Mouse (Mus musculus) stomach, embryonic 16.5 days (tissue): ENCODE data around the gene Lipt1. TPM values are rescaled to one million over a fixed set of nuclear protein-coding genes. Genes with fewer than 3 reads are reported as not detected.

Experiments
- ATAC-seq: fragments of 200-750 bp; cut with Nextera tagmentation; 2 replicates; pipeline ENCODE4 v1.8.0; 2017; ENCODE audit warnings: moderate number of reproducible peaks, moderate TSS enrichment; ENCODE audit not compliant: insufficient read depth, low FRiP score
- H3K27ac ChIP-seq: fragments of 300-500 bp; sonication (generic); 2 replicates; pipeline ENCODE4 v1.5.1; 2014; ENCODE audit warnings: low read length
- H3K27me3 ChIP-seq: fragments of 300-500 bp; sonication (generic); 2 replicates; pipeline ENCODE4 v1.6.1; 2014; ENCODE audit warnings: low read length, control low read depth, mixed read lengths; ENCODE audit not compliant: control insufficient read depth, insufficient read depth
- H3K36me3 ChIP-seq: fragments of 300-500 bp; sonication (generic); 2 replicates; pipeline ENCODE4 v1.6.1; 2014; ENCODE audit warnings: low read length; ENCODE audit not compliant: control insufficient read depth, insufficient read depth
- H3K4me1 ChIP-seq: fragments of 300-500 bp; sonication (generic); 2 replicates; pipeline ENCODE4 v1.6.1; 2014; ENCODE audit warnings: low read length, control low read depth, mixed read lengths; ENCODE audit not compliant: control insufficient read depth, insufficient read depth
- H3K4me2 ChIP-seq: fragments of 300-500 bp; sonication (generic); 2 replicates; pipeline ENCODE4 v1.6.1; 2014; ENCODE audit warnings: low read depth, low read length, mixed read lengths
- H3K4me3 ChIP-seq: fragments of 300-500 bp; sonication (generic); replicated peaks from 2 replicates; pipeline ENCODE4 v1.5.1; 2014; ENCODE audit warnings: mild to moderate bottlenecking, low read length
- H3K9ac ChIP-seq: fragments of 300-500 bp; sonication (generic); 2 replicates; pipeline ENCODE4 v1.6.1; 2014; ENCODE audit warnings: low read length
- H3K9me3 ChIP-seq: fragments of 300-500 bp; sonication (generic); replicated peaks from 2 replicates; pipeline ENCODE4 v1.6.1; 2016; ENCODE audit warnings: low read length, control low read depth; ENCODE audit not compliant: control insufficient read depth
- WGBS: fragments of 180-500 bp; shearing (Covaris S2); extraction: QIAGEN DNeasy Blood & Tissue Kit; methylation state at CpG from one replicate; pipeline ENCODE4 v1.1.7; 2014; 5-methylcytosine and 5-hydroxymethylcytosine counted together
- polyA plus RNA-seq: library from polyadenylated mRNA; unstranded; fragments of >200 nt; fragmentation: Nextera tagmentation; extraction: Ambion mirVana; gene quantifications from 2 replicates; pipeline ENCODE4 v1.2.1, GENCODE M21; 2015

The Lipt1 gene
- polyA plus RNA-seq, 1 experiment from 2014 or later, result 9.1 TPM

DNA sequence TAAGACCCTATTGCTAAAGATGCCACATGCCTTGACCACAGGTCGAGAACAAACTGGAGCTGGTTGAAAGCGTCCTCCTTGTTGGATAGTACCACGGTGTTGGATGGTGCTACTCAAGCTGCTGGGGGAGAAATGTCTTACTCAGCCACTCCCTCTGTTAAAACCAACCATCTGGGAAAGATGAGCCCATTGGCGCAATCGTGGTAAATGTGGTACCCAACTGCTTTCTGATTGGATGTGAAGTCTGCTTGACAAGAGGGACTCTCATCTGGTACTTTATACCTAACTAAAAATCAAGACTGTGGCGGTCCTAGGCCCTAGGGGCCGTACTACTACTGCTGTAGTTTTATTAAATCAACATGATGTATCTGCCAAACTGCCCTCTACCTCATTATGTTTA is 17.7 kb downstream of the Lipt1 start:
- Histone ChIP-seq H3K4me3 (peak overlapping the region; percentile 75), H3K9me3 (no peaks in the 10 kb centered on the region), H3K4me2 (peak overlapping the region; percentile 83), H3K9ac (peak overlapping the region; percentile 79), H3K27ac (peak overlapping the region; percentile 91; the same call in 1 of the 2 replicates), H3K4me1 (peaks cover 12% of the 10 kb centered on the region), H3K27me3 (no peaks in the 10 kb centered on the region), H3K36me3 (peaks cover 4% of the 10 kb centered on the region)
- 76% methylated on average over 7 of the region's 7 CpGs for WGBS
- no peak for ATAC-seq

GRCm38 (mm10) chr1:37890025-37890652 is 18.6 kb downstream of the Lipt1 start, which contains the start of the genes Mitd1 and Mrpl30:
Gene Mitd1, minus strand, starts transcription at chr1:37890411.
Gene Mrpl30, plus strand, starts transcription at chr1:37890477.
- Histone ChIP-seq H3K9me3 (no peaks in the 10 kb centered on the region), H3K4me2 (peak within 1 kb of the TSS; percentile 83), H3K27ac (peak within 1 kb of the TSS; percentile 91), H3K4me3 (peak within 1 kb of the TSS; percentile 75), H3K9ac (peak within 1 kb of the TSS; percentile 79), H3K27me3 (no peaks in the 10 kb centered on the region), H3K36me3 (peaks cover 4% of the 10 kb centered on the region; the same call in 1 of the 2 replicates), H3K4me1 (peaks cover 12% of the 10 kb centered on the region)
- WGBS, result under 1% methylated on average over 41 of the region's 41 CpGs
- ATAC-seq, result peak; percentile 93

DNA sequence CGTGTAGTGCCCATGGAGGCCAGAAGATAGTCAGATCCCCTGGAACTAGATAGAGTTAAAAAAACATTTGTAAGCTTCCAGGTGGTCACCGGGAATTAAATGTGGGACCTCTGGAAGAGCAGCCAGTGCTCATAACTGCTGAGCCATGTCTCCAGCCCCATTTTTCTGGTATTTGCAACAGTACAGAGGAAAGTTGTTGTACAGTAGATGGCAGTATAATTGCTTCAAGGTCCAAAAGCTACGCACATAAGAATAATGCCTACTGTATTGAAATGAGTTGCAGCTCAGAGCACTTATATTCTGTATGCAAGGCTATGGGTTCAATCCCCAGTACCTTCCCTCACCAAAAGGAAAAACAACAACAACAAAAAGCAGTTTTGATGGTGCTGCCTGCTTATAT is 19.9 kb downstream of the Lipt1 start:
- H3K4me3 ChIP-seq, result peak overlapping the region; percentile 75
- ATAC-seq, result no peak

GRCm38 (mm10) chr1:37894606-37895005 is 23.1 kb downstream of the Lipt1 start:
- ATAC-seq, result no peak
- H3K36me3 ChIP-seq, result peaks cover 24% of the 10 kb centered on the region
- no peak overlapping the region for H3K27ac ChIP-seq
- no peak overlapping the region for H3K4me2 ChIP-seq
- no peak overlapping the region for H3K9ac ChIP-seq
- no peaks in the 10 kb centered on the region for H3K27me3 ChIP-seq
- peaks cover 7% of the 10 kb centered on the region for H3K4me1 ChIP-seq
- H3K4me3 ChIP-seq, result no peak overlapping the region
- no peaks in the 10 kb centered on the region for H3K9me3 ChIP-seq

More for the DNA sequence above, 19.9 kb downstream of the Lipt1 start:
- Histone ChIP-seq H3K9ac (no peak overlapping the region), H3K27ac (no peak overlapping the region), H3K9me3 (no peaks in the 10 kb centered on the region), H3K4me1 (peaks cover 12% of the 10 kb centered on the region), H3K4me2 (peak overlapping the region; percentile 62), H3K36me3 (peaks cover 8% of the 10 kb centered on the region), H3K27me3 (no peaks in the 10 kb centered on the region)
- 51% methylated on average over 3 of the region's 3 CpGs for WGBS

DNA sequence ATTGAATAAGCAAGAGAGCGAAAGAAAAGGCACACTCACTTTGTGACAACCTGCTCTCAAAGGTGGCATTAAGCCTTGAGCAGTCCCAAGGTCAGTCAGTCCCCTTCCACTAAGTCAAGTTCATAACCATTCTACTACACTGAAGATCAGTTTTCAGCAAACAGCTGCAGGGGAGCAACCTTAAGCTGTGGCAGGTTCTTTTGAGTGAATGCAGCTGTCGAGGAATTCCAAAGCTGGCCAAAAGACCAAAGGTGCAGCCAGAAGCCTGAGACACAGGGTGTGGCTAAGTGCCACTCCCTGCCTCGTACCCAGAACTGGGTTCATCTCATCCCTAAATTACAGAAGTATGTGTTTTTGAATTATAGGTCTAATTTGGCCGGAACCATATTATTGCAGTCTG is 28.3 kb downstream of the Lipt1 start:
- 64% methylated on average over 4 of the region's 4 CpGs for WGBS
- Histone ChIP-seq H3K4me1 (no peaks in the 10 kb centered on the region), H3K9me3 (no peaks in the 10 kb centered on the region), H3K4me2 (no peak overlapping the region), H3K27me3 (no peaks in the 10 kb centered on the region), H3K9ac (no peak overlapping the region), H3K4me3 (no peak overlapping the region), H3K36me3 (peaks cover 20% of the 10 kb centered on the region), H3K27ac (no peak overlapping the region)
- no peak; the same call in 1 of the 2 replicates for ATAC-seq

DNA sequence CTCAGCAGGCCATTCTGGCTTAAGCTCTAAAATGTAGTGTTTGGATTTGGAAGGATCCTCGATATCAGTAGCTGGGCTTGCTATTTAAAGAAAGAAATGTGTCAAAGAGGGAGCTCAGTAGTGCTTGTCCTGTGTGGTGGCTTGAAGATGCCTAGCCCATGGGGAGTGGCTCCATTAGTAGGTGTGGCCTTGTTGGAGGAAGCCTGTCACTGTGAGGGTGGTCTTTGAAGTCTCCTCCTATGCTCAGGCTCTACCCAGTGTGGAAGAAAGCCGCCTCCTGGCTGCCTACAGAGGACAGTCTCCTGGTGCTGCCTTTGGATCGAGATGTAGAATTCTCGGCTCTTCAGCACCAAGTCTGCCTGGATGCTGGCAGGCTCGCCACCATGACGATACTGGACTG is 28.8 kb downstream of the Lipt1 start:
- H3K9me3 ChIP-seq, result no peaks in the 10 kb centered on the region
- 47% methylated on average over 6 of the region's 6 CpGs for WGBS
- H3K27ac ChIP-seq, result no peak overlapping the region
- no peaks in the 10 kb centered on the region for H3K4me1 ChIP-seq
- no peak overlapping the region for H3K4me3 ChIP-seq
- ATAC-seq, result peak; percentile 56; the same call in 1 of the 2 replicates
- H3K4me2 ChIP-seq, result no peak overlapping the region
- no peaks in the 10 kb centered on the region for H3K27me3 ChIP-seq
- peaks cover 20% of the 10 kb centered on the region for H3K36me3 ChIP-seq
- no peak overlapping the region for H3K9ac ChIP-seq

- 35% methylated on average over 6 of the region's 6 CpGs for WGBS
Measured at GRCm38 (mm10) chr1:37903178-37903577, 31.6 kb downstream of the Lipt1 start.

DNA sequence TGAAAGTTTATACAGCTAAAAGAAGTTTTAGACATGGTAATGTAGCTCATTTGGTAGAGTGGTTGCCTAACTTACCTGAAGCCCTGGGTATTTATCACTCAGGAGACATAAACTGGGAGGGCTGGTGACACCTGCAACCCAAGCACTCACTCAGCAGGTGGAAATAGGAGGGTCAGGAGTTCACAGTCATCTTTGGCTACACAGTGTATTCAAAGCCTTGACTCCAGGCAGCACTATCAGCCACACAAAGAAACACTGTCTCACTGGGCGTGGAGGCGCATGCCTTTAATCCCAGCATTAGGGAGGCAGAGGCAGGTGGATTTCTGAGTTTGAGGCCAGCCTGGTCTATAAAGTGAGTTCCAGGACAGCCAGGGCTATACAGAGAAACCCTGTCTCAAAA is 41.2 kb downstream of the Lipt1 start:
- H3K4me2 ChIP-seq, result no peak overlapping the region

More at GRCm38 (mm10) chr1:37903178-37903577, 31.6 kb downstream of the Lipt1 start:
- Histone ChIP-seq H3K4me3 (no peak overlapping the region), H3K4me2 (no peak overlapping the region), H3K27ac (no peak overlapping the region), H3K4me1 (no peaks in the 10 kb centered on the region), H3K27me3 (no peaks in the 10 kb centered on the region), H3K9me3 (no peaks in the 10 kb centered on the region), H3K36me3 (peaks cover 8% of the 10 kb centered on the region; the same call in 1 of the 2 replicates), H3K9ac (no peak overlapping the region)
- no peak for ATAC-seq

DNA sequence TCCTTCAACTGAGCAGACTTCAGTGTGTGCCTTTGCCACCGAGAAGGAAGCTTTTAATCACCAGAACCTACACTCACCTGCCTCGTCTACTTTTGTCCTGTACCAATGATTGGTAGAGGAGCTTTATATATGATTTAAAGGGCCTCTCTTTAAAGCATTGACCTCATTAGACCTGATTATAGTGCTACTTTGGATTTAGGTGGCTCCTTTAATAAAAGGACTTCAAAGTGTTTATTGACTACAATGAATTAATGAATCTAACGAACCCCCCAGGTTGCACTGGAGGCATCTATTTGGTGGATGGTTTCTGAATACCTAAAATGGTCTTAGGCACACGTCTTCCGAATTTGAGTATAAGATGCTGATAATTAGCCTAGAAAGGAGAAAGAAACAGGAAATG is 44.9 kb downstream of the Lipt1 start, which contains the start of gene Lyg2:
Lyg2 (minus strand) TSS at position 101 of the 400 bp plus-strand sequence.
- H3K27me3 ChIP-seq, result no peaks in the 10 kb centered on the region; the same call in 1 of the 2 replicates
- H3K4me3 ChIP-seq, result no peak within 1 kb of the TSS
- H3K4me1 ChIP-seq, result no peaks in the 10 kb centered on the region
- no peak within 1 kb of the TSS for H3K27ac ChIP-seq
- H3K4me2 ChIP-seq, result no peak within 1 kb of the TSS
- no peak within 1 kb of the TSS for H3K9ac ChIP-seq
- no peaks in the 10 kb centered on the region for H3K9me3 ChIP-seq
- 71% methylated on average over 5 of the region's 5 CpGs for WGBS
- ATAC-seq, result no peak
- H3K36me3 ChIP-seq, result no peaks in the 10 kb centered on the region

More for the DNA sequence above, 41.2 kb downstream of the Lipt1 start:
- ATAC-seq, result no peak
- H3K36me3 ChIP-seq, result no peaks in the 10 kb centered on the region
- no peak overlapping the region for H3K4me3 ChIP-seq
- no peak overlapping the region for H3K27ac ChIP-seq
- 83% methylated on average over 2 of the region's 2 CpGs for WGBS
- H3K27me3 ChIP-seq, result no peaks in the 10 kb centered on the region; the same call in 1 of the 2 replicates
- H3K4me1 ChIP-seq, result no peaks in the 10 kb centered on the region
- no peak overlapping the region for H3K9ac ChIP-seq
- no peaks in the 10 kb centered on the region for H3K9me3 ChIP-seq
